Mouse (Mus musculus) myocyte (in vitro differentiated cells): ENCODE measurements around the gene Caskin2. TPM values are rescaled to one million over a fixed set of nuclear protein-coding genes. Genes with fewer than 3 reads are reported as not detected.

Experiments
- H3K27me3 ChIP-seq: one replicate; pipeline ENCODE4 v1.6.1; 2011; ENCODE audit not compliant: control insufficient read depth, insufficient read depth, insufficient read length
- H3K36me3 ChIP-seq: one replicate; pipeline ENCODE4 v1.6.1; 2011; ENCODE audit not compliant: control insufficient read depth, insufficient read depth
- H3K4me2 ChIP-seq: one replicate; pipeline ENCODE4 v1.6.1; 2011; ENCODE audit warnings: low read depth, control low read depth
- H3K4me3 ChIP-seq: one replicate; pipeline ENCODE4 v1.5.1; 2011; ENCODE audit warnings: mild to moderate bottlenecking, control low read depth, moderate library complexity
- H3K79me2 ChIP-seq: one replicate; pipeline ENCODE4 v1.6.1; 2011; ENCODE audit not compliant: control insufficient read depth, insufficient read depth
- H3ac ChIP-seq: one replicate; pipeline ENCODE4 v1.6.1; 2011; ENCODE audit not compliant: control insufficient read depth, insufficient read length
- CEBPB ChIP-seq: IDR thresholded peaks from 2 replicates; pipeline ENCODE4 v1.6.1; 2011; ENCODE audit warnings: mild to moderate bottlenecking, moderate library complexity; ENCODE audit not compliant: poor library complexity, insufficient read depth, severe bottlenecking
- E2F4 ChIP-seq: IDR thresholded peaks from one replicate; pipeline ENCODE4 v1.6.1; 2011; ENCODE audit warnings: mild to moderate bottlenecking, control low read depth, moderate library complexity; ENCODE audit not compliant: insufficient read depth
- MAX ChIP-seq: IDR thresholded peaks from one replicate; pipeline ENCODE4 v1.6.1; 2011; ENCODE audit warnings: low read depth, mild to moderate bottlenecking, control low read depth
- MYOD1 ChIP-seq, 3 experiments: IDR thresholded peaks; one replicate each; pipeline ENCODE4 v1.6.1; 2011; ENCODE audit warnings: control low read depth in 2 of 3, low read depth in 2 of 3, mild to moderate bottlenecking in 2 of 3, moderate library complexity in 1 of 3; ENCODE audit not compliant: insufficient read length in 2 of 3, control insufficient read depth in 1 of 3
- MYOG ChIP-seq, 3 experiments: IDR thresholded peaks; one replicate each; pipeline ENCODE4 v1.6.1; 2011; ENCODE audit warnings: control low read depth in 2 of 3, low read depth in 2 of 3, mild to moderate bottlenecking in 2 of 3; ENCODE audit not compliant: insufficient read length in 2 of 3, control insufficient read depth in 1 of 3, insufficient read depth in 1 of 3
- POLR2A ChIP-seq: IDR thresholded peaks from one replicate; pipeline ENCODE4 v1.6.1; 2011; ENCODE audit warnings: low read depth, mild to moderate bottlenecking, control low read depth, moderate library complexity; ENCODE audit not compliant: insufficient read length
- POLR2AphosphoS2 ChIP-seq: IDR thresholded peaks from one replicate; pipeline ENCODE4 v1.6.1; 2011; ENCODE audit warnings: low read depth, control low read depth; ENCODE audit not compliant: insufficient read length
- REST ChIP-seq: IDR thresholded peaks from one replicate; pipeline ENCODE4 v1.6.1; 2011; ENCODE audit warnings: mild to moderate bottlenecking, control low read depth, moderate library complexity; ENCODE audit not compliant: insufficient read depth, insufficient read length
- SRF ChIP-seq: IDR thresholded peaks from one replicate; pipeline ENCODE4 v1.6.1; 2011; ENCODE audit warnings: low read depth; ENCODE audit not compliant: control insufficient read depth, insufficient read length
- TCF12 ChIP-seq: IDR thresholded peaks from one replicate; pipeline ENCODE4 v1.6.1; 2011; ENCODE audit warnings: mild to moderate bottlenecking, control low read depth; ENCODE audit not compliant: poor library complexity, insufficient read depth, severe bottlenecking
- TCF3 ChIP-seq: IDR thresholded peaks from one replicate; pipeline ENCODE4 v1.6.1; 2011; ENCODE audit warnings: low read depth, control low read depth; ENCODE audit not compliant: insufficient read length
- USF1 ChIP-seq: IDR thresholded peaks from one replicate; pipeline ENCODE4 v1.6.1; 2011; ENCODE audit warnings: low read depth, mild to moderate bottlenecking, control low read depth, moderate library complexity
- polyA plus RNA-seq: library from polyadenylated mRNA; unstranded; fragments of >200 nt; fragmentation: generic; extraction: Trizol; gene quantifications from one replicate; pipeline ENCODE4 v1.2.1, GENCODE M21; 2012; ENCODE audit warnings: missing spikeins

Gene Caskin2
- polyA plus RNA-seq, 1 experiment, result 8.0 TPM

GRCm38 (mm10) chr11:115796898-115797297 lies 16.5 kb downstream of the Caskin2 start:
- TF ChIP-seq SRF (no peak), POLR2AphosphoS2 (peak; percentile 53)
- Histone ChIP-seq H3ac (no peak overlapping the region), H3K4me2 (no peak overlapping the region), H3K27me3 (no peaks in the 10 kb centered on the region), H3K79me2 (no peaks in the 10 kb centered on the region), H3K4me3 (no peak overlapping the region), H3K36me3 (no peaks in the 10 kb centered on the region)

- TF ChIP-seq SRF, result no peak
- no peak for TF ChIP-seq MAX
- no peak for TF ChIP-seq POLR2AphosphoS2
- no peak for TF ChIP-seq USF1
- TF ChIP-seq TCF3, result no peak
- TF ChIP-seq REST, result no peak
- no peak for TF ChIP-seq MYOD1 (IDR thresholded peaks at IDR 0.05; ENCODE audit: control insufficient read depth in 1 of 3, insufficient read length in 2 of 3, low read depth in 2 of 3)
- TF ChIP-seq TCF12, result no peak
- TF ChIP-seq POLR2A, result no peak
- no peak for TF ChIP-seq CEBPB
- TF ChIP-seq E2F4, result no peak
- TF ChIP-seq MYOG (IDR thresholded peaks at IDR 0.05; ENCODE audit: control insufficient read depth in 1 of 3, insufficient read depth in 1 of 3, insufficient read length in 2 of 3, low read depth in 2 of 3), result no peak
- Histone ChIP-seq H3ac (no peak overlapping the region), H3K36me3 (no peaks in the 10 kb centered on the region), H3K79me2 (no peaks in the 10 kb centered on the region), H3K4me3 (no peak overlapping the region), H3K4me2 (no peak overlapping the region), H3K27me3 (no peaks in the 10 kb centered on the region)
Measured at GRCm38 (mm10) chr11:115792353-115792752, 21.1 kb downstream of the Caskin2 start.

GRCm38 (mm10) chr11:115791919-115792318 lies 21.5 kb downstream of the Caskin2 start:
- no peak overlapping the region for H3ac ChIP-seq
- TF ChIP-seq MYOG (IDR thresholded peaks at IDR 0.05; ENCODE audit: control insufficient read depth in 1 of 3, insufficient read depth in 1 of 3, insufficient read length in 2 of 3, low read depth in 2 of 3), result no peak
- no peak for TF ChIP-seq POLR2A
- TF ChIP-seq REST, result no peak
- TF ChIP-seq USF1, result no peak
- no peak for TF ChIP-seq POLR2AphosphoS2
- TF ChIP-seq SRF, result no peak
- TF ChIP-seq MAX, result no peak
- TF ChIP-seq CEBPB, result no peak
- no peak overlapping the region for H3K4me3 ChIP-seq
- H3K36me3 ChIP-seq, result no peaks in the 10 kb centered on the region
- H3K27me3 ChIP-seq, result no peaks in the 10 kb centered on the region
- H3K4me2 ChIP-seq, result no peak overlapping the region
- no peaks in the 10 kb centered on the region for H3K79me2 ChIP-seq

- Histone ChIP-seq H3K79me2 (no peaks in the 10 kb centered on the region), H3ac (no peak overlapping the region), H3K36me3 (no peaks in the 10 kb centered on the region), H3K27me3 (no peaks in the 10 kb centered on the region), H3K4me2 (no peak overlapping the region), H3K4me3 (no peak overlapping the region)
- no peak for TF ChIP-seq MYOD1 (IDR thresholded peaks at IDR 0.05; ENCODE audit: control insufficient read depth in 1 of 3, insufficient read length in 2 of 3, low read depth in 2 of 3)
- TF ChIP-seq REST, result no peak
- TF ChIP-seq TCF3, result no peak
- no peak for TF ChIP-seq MAX
- no peak for TF ChIP-seq USF1
- no peak for TF ChIP-seq CEBPB
- no peak for TF ChIP-seq POLR2AphosphoS2
- no peak for TF ChIP-seq E2F4
- TF ChIP-seq POLR2A, result no peak
- no peak for TF ChIP-seq SRF
- no peak for TF ChIP-seq MYOG (IDR thresholded peaks at IDR 0.05; ENCODE audit: control insufficient read depth in 1 of 3, insufficient read depth in 1 of 3, insufficient read length in 2 of 3, low read depth in 2 of 3)
- TF ChIP-seq TCF12, result no peak
Measured at GRCm38 (mm10) chr11:115789787-115790186, 23.7 kb downstream of the Caskin2 start.

GRCm38 (mm10) chr11:115786473-115786872 lies 27.0 kb downstream of the Caskin2 start:
- H3K4me3 ChIP-seq, result no peak overlapping the region
- H3K36me3 ChIP-seq, result no peaks in the 10 kb centered on the region
- H3K79me2 ChIP-seq, result no peaks in the 10 kb centered on the region
- no peak overlapping the region for H3ac ChIP-seq
- no peak overlapping the region for H3K4me2 ChIP-seq
- no peaks in the 10 kb centered on the region for H3K27me3 ChIP-seq
- TF ChIP-seq MYOG (IDR thresholded peaks at IDR 0.05; ENCODE audit: control insufficient read depth in 1 of 3, insufficient read depth in 1 of 3, insufficient read length in 2 of 3, low read depth in 2 of 3) (no peak), MAX (no peak), E2F4 (no peak), REST (no peak), TCF12 (no peak), SRF (no peak), POLR2AphosphoS2 (no peak), TCF3 (no peak), CEBPB (no peak), USF1 (no peak), MYOD1 (IDR thresholded peaks at IDR 0.05; ENCODE audit: control insufficient read depth in 1 of 3, insufficient read length in 2 of 3, low read depth in 2 of 3) (no peak), POLR2A (no peak)
